Mouse (Mus musculus) ES-E14 (cell line): ENCODE data around the gene Trcg1. TPM values are rescaled to one million over a fixed set of nuclear protein-coding genes. Genes with fewer than 3 reads are reported as not detected.

Source experiments
- DNase-seq: peaks from one replicate; pipeline ENCODE4 v3.0.0-alpha.2; 2013; ENCODE audit warnings: low read depth, low spot score
- H3K27ac ChIP-seq: 2 replicates; pipeline ENCODE4 v1.5.1; 2012; ENCODE audit warnings: low read depth, mild to moderate bottlenecking, low read length, moderate library complexity, mixed read lengths; ENCODE audit not compliant: poor library complexity, insufficient read depth, severe bottlenecking
- H3K36me3 ChIP-seq: 2 replicates; pipeline ENCODE4 v1.6.1; 2012; ENCODE audit warnings: mild to moderate bottlenecking, low read length, moderate library complexity, mixed read lengths; ENCODE audit not compliant: control insufficient read depth, poor library complexity, insufficient read depth, severe bottlenecking
- H3K4me1 ChIP-seq, 2 experiments: fragments of 150-350 bp in 1 of 2; sonication (generic) in 1 of 2; 2 replicates each; pipeline ENCODE4 v1.6.1; 2012; ENCODE audit warnings: low read length in 2 of 2, mild to moderate bottlenecking in 1 of 2, mixed read lengths in 1 of 2; ENCODE audit not compliant: control insufficient read depth in 2 of 2, insufficient read depth in 2 of 2, poor library complexity in 1 of 2
- H3K4me3 ChIP-seq, 2 experiments: fragments of 150-350 bp in 1 of 2; sonication (generic) in 1 of 2; 2 replicates each; pipeline ENCODE4 v1.5.1; 2012; ENCODE audit warnings: low read length in 2 of 2, low read depth in 1 of 2, mild to moderate bottlenecking in 1 of 2, mixed read lengths in 1 of 2; ENCODE audit not compliant: insufficient read depth in 1 of 2, poor library complexity in 1 of 2, severe bottlenecking in 1 of 2
- H3K9ac ChIP-seq: 2 replicates; pipeline ENCODE4 v1.6.1; 2012; ENCODE audit warnings: low read depth, mild to moderate bottlenecking, low read length, mixed read lengths; ENCODE audit not compliant: poor library complexity, insufficient read depth, severe bottlenecking
- H3K9me3 ChIP-seq: fragments of 150-350 bp; sonication (generic); 2 replicates; pipeline ENCODE4 v1.6.1; 2012; ENCODE audit warnings: low read depth, mild to moderate bottlenecking, low read length; ENCODE audit not compliant: control insufficient read depth, insufficient read depth
- CHD2 ChIP-seq: IDR thresholded peaks from 2 replicates; pipeline ENCODE4 v1.6.1; 2014; ENCODE audit warnings: mild to moderate bottlenecking, low read depth, low read length, inconsistent platforms
- HCFC1 ChIP-seq: IDR thresholded peaks from 2 replicates; pipeline ENCODE4 v1.6.1; 2012; ENCODE audit warnings: low read length, inconsistent platforms, borderline replicate concordance; ENCODE audit not compliant: insufficient read depth
- MAFK ChIP-seq: IDR thresholded peaks from 2 replicates; pipeline ENCODE4 v1.6.1; 2014; ENCODE audit warnings: mild to moderate bottlenecking, low read depth, low read length, inconsistent platforms; ENCODE audit not compliant: insufficient read depth
- ZC3H11A ChIP-seq: IDR thresholded peaks from 2 replicates; pipeline ENCODE4 v1.6.1; 2012; ENCODE audit warnings: low read depth, mild to moderate bottlenecking, inconsistent platforms, low read length, borderline replicate concordance
- ZNF384 ChIP-seq: IDR thresholded peaks from 2 replicates; pipeline ENCODE4 v1.6.1; 2012; ENCODE audit warnings: low read depth, low read length, inconsistent platforms
- in situ Hi-C, 2 experiments: fragments of 600-800 bp; cut with MboI; formaldehyde crosslinking; loops; one replicate each; pipeline ENCODE4 v1.15.1; 2025; ENCODE audit warnings: low sequenced_read_pairs in 2 of 2, inconsistent platforms in 1 of 2; ENCODE audit not compliant: unreplicated experiment in 2 of 2
- total RNA-seq: library from RNA; depleted of rRNA; stranded (reverse); fragments of 300-350 nt; gene quantifications from 2 replicates; pipeline ENCODE4 v1.2.3, GENCODE M21; 2012

Gene Trcg1
- total RNA-seq, 1 experiment, result not detected

DNA sequence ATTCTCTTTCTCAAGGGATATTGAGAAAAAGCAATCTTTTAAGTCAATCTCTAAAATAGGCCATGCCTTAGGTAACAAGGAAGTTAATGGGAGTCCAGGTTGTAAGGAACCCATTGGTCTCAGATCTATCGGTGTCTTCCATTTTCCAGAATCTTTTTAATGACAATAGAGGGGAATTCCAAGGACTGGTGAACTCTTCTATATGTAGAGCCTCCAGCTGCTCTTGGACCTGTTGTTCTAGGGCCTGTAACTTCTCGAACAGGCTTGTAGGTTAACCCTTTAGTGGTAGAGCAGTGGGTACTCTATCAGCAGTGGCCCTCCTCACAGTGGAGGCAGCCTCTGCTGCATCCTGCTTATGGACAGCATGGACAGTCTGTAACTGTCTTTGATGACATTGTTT, 29.5 kb upstream of the Trcg1 start:
- H3K9ac ChIP-seq, result no peak overlapping the region
- H3K9me3 ChIP-seq, result no peaks in the 10 kb centered on the region
- DNase-seq, result no peak
- no peak for TF ChIP-seq HCFC1
- no peak for TF ChIP-seq MAFK
- no peak for TF ChIP-seq ZNF384
- no peak for TF ChIP-seq CHD2
- no peak for TF ChIP-seq ZC3H11A
- H3K4me1 ChIP-seq, result peaks cover 0 to 5% of the 10 kb centered on the region in 2 experiments; a peak in 1 of 4 replicates
- in situ Hi-C loops, result no loop called here
- no peak overlapping the region for H3K27ac ChIP-seq
- H3K4me3 ChIP-seq, result no peak overlapping the region
- no peaks in the 10 kb centered on the region for H3K36me3 ChIP-seq

DNA sequence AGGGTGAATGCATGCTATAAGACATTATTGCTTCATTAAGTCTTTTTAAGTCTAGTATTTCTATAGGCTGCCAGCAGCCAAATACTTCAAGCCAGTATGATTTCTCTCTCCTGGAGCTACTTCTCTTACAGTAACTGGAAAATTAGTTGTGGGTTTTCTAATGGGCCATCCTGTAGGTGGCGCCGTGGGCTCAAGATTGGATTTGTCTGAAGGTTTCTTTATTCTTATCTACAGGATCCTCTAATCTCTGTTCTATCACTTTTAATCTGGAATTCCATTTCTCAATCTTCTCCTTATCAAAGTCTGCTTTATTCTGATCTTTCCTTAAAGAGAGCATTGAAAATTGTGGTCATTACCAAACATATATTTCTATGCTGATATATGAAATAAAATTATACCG, 27.0 kb upstream of the Trcg1 start:
- no peak overlapping the region for H3K4me3 ChIP-seq
- in situ Hi-C loops, result no loop called here
- H3K9ac ChIP-seq, result no peak overlapping the region
- no peaks in the 10 kb centered on the region for H3K9me3 ChIP-seq
- TF ChIP-seq ZC3H11A (peak; percentile 47; the same call in 1 of the 2 replicates), HCFC1 (no peak)
- H3K27ac ChIP-seq, result no peak overlapping the region
- H3K4me1 ChIP-seq, result peaks cover 0 to 3% of the 10 kb centered on the region in 2 experiments; a peak in 1 of 4 replicates
- peak; percentile 43 for DNase-seq
- H3K36me3 ChIP-seq, result no peaks in the 10 kb centered on the region

DNA sequence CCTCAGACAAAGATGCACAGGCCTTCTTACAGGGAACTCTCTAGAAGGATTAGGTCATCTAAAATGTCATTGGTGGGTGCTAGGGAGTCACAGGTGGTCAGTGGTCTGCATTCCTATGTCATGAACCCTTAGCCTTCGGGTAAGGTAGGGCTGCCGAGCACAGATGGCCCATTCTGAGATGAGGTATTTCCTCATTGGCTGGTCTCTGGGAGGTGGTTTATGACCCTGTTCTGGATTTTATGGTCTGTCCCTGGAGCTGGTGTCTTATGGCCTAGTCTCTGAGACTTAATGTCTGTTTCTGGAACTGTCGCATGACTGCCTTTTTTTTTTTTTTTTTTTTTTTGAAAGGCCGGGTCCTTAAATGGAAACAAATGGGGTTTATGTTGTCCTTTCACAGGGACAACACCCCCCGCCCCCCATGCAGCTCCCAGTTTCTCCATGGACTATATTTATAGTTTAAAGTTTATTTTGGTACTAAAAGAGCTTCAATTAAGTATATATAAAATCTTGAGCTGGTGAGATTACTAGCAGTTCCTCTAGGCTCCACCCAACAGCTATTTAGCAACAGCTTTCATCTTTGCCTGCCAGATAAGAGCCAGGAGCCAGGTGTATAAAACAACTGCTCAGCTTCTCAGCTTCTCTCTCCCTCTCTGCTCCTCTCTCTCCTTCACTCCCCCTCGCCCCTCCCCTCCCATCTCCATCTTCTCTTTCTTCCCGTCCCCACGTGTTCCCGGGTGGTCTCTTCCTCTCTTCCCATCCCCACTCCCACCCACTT, 23.7 kb upstream of the Trcg1 start:
- no peaks in the 10 kb centered on the region for H3K9me3 ChIP-seq
- in situ Hi-C loops, result loop anchor here in 1 of 2 experiments (10.0 kb wide), 1 partner anchor 318 kb away; no protein-coding TSS in a partner anchor
- no peaks in the 10 kb centered on the region for H3K36me3 ChIP-seq
- no peak for TF ChIP-seq HCFC1
- no peak for TF ChIP-seq MAFK
- TF ChIP-seq ZNF384, result no peak
- no peak for TF ChIP-seq ZC3H11A
- no peak for TF ChIP-seq CHD2
- no peak overlapping the region for H3K4me3 ChIP-seq
- 0 out of 2 replicates have a peak overlapping the region, but pooled peaks have one; percentile 43 for H3K9ac ChIP-seq
- H3K27ac ChIP-seq, result no peak overlapping the region
- peaks cover 0 to 2% of the 10 kb centered on the region in 2 experiments; a peak in 1 of 4 replicates for H3K4me1 ChIP-seq
- DNase-seq, result no peak

DNA sequence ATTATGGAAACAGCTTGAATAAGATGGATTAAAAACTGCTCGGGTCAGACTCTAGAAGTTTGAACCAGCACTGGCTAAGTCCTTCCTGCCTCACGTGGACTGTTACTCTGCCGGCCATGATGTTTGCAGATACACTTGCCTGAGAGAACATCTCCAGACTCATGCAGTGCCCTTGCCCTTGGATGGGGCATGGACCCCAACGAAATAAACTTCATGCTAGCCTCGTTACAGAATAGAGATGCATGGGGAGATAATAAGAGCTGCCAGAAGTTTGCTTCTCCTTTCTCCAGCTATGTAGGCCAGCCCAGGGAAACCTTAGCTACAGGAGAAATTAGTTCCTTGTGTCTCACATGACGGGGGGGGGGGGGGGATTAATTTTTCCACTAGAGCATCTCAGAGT, 21.9 kb upstream of the Trcg1 start:
- TF ChIP-seq CHD2 (no peak), HCFC1 (no peak), ZNF384 (no peak)
- in situ Hi-C loops, result loop anchor here in 1 of 2 experiments (10.0 kb wide), 1 partner anchor 320 kb away; no protein-coding TSS in a partner anchor

DNA sequence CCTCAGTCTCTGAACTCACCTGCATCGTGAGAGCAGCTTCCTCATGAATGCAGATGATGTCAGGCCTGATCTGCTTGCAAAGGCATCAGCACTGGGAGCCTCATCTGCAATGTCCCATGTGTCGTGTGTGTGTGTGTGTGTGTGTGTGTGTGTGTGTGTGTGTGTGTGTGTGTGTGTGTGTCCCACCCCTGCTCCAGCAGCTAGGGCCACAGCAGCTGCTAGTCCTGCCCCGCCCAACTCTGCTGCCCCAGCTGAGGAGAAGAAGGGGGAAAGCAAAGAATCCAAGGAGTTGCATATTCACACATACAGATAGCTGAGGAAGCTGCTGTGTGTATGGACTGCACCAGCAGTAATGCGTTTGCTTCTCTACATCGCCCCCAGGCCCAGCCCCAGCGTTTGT, 19.1 kb upstream of the Trcg1 start:
- no peak for TF ChIP-seq HCFC1
- TF ChIP-seq MAFK, result no peak
- no peak for TF ChIP-seq ZNF384
- TF ChIP-seq CHD2, result no peak
- no peak for TF ChIP-seq ZC3H11A
- in situ Hi-C loops, result loop anchor here in 1 of 2 experiments (10.0 kb wide), 1 partner anchor 322 kb away; no protein-coding TSS in a partner anchor
- no peak for DNase-seq
- Histone ChIP-seq H3K9me3 (no peaks in the 10 kb centered on the region), H3K36me3 (no peaks in the 10 kb centered on the region), H3K4me1 (peaks cover 0 to 8% of the 10 kb centered on the region in 2 experiments; a peak in 2 of 4 replicates), H3K27ac (no peak overlapping the region), H3K4me3 (no peak overlapping the region), H3K9ac (no peak overlapping the region)

More for the DNA sequence above, 21.9 kb upstream of the Trcg1 start:
- Histone ChIP-seq H3K27ac (no peak overlapping the region), H3K4me1 (peaks cover 0 to 8% of the 10 kb centered on the region in 2 experiments; a peak in 2 of 4 replicates), H3K9me3 (no peaks in the 10 kb centered on the region), H3K9ac (no peak overlapping the region), H3K36me3 (no peaks in the 10 kb centered on the region), H3K4me3 (no peak overlapping the region)
- DNase-seq, result no peak
